Mouse (Mus musculus): ENCODE measurements around the gene Hbq1a.
"Not testable (repeated sequence)": the region's sequence is repeated elsewhere in the genome, so short reads cannot be mapped to it uniquely, and the experiment has no call there.

DNA sequence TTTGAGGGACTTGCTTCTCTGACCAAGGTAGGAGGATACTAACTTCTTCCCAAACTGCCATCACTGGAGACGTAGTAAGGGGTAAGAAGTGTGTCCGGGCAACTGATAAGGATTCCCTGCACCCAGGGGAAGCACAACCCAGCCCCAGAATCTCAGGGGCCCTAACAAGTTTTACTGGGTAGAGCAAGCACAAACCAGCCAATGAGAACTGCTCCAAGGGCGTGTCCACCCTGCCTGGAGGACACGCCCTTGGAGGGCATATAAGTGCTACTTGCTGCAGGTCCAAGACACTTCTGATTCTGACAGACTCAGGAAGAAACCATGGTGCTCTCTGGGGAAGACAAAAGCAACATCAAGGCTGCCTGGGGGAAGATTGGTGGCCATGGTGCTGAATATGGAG is 3.7 kb upstream of the Hbq1a start, which contains the start of gene Hba-a2:
- not testable (repeated sequence) for TF ChIP-seq CTCF (IDR thresholded peaks at IDR 0.05; ENCODE audit: borderline replicate concordance, insufficient read depth, low read length); POLR2A (IDR thresholded peaks at IDR 0.05; ENCODE audit: low read depth, low read length)
